Mouse (Mus musculus): ENCODE measurements around the gene Smim22.

GRCm38 (mm10) chr16:4984717-4985116, 22.4 kb upstream of the Smim22 start:
- TF ChIP-seq POLR2A (IDR thresholded peaks at IDR 0.05; ENCODE audit: low read depth, low read length) (no peak), CTCF (IDR thresholded peaks at IDR 0.05; ENCODE audit: borderline replicate concordance, insufficient read depth, low read length) (no peak)
